Comparison of ENCODE assay signal across 25 mouse cellular contexts in the genomic region with DNA sequence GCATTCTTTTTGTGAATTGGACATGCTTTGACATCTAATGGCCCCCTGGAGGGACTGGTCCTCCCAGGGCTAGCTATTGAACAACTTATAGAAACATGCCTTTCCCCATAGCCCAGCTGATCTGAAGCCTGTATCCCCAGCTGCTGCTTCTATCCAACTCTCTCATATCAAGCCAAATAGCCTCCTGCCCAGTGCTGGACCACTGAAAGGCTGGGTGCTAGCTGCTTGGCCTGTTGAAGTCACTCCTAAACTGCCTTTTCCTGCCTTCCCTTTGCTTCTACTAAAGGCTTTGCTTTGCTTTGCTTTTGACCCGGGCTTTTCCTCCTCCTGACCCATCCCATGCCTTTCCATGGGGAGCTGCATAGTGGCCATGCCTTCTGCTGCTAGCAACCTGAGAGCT. TPM values are rescaled to one million over a fixed set of nuclear protein-coding genes. Genes with fewer than 3 reads are reported as not detected.
"Had no signal": no experiment of that assay in that cellular context is flagged by ENCODE, and none has a peak within 500 bp of the region (broad histone marks: within the 10 kb centered on the region; RNA-seq: fewer than 3 reads in every experiment).

No protein-coding gene starts in this region.

- ATAC-seq: intestine, postnatal 0 days; midbrain, embryonic 15.5 days had no signal

- H3K4me3 ChIP-seq: layer of hippocampus, adult 2 months; limb, embryonic 10.5 days; limb, embryonic 13.5 days; lung, embryonic 15.5 days; megakaryocyte, embryonic 14.5 days; midbrain, embryonic 10.5 days; midbrain, embryonic 15.5 days; neural tube, embryonic 12.5 days; neural tube, embryonic 15.5 days had no signal

- H3K4me1 ChIP-seq: limb, embryonic 10.5 days; limb, embryonic 13.5 days; lung, embryonic 15.5 days; megakaryocyte, embryonic 14.5 days; midbrain, embryonic 15.5 days; neural tube, embryonic 12.5 days; neural tube, embryonic 15.5 days had no signal

- DNase-seq: kidney, adult 2 months; kidney, postnatal 25 days; layer of hippocampus, adult 9-11 months; lung, postnatal 10 days; lung, postnatal 36 days; right cerebral cortex, adult 18-20 months; right cerebral cortex, postnatal 14 days; right cerebral cortex, postnatal 4 days; thymus, postnatal 36 days had no signal

- H3K27ac ChIP-seq: kidney, postnatal 0 days; layer of hippocampus, adult 2 months; limb, embryonic 10.5 days; limb, embryonic 13.5 days; lung, embryonic 15.5 days; midbrain, embryonic 10.5 days; midbrain, embryonic 15.5 days; neural tube, embryonic 12.5 days; neural tube, embryonic 15.5 days; stomach, postnatal 0 days had no signal

- H3K36me3 ChIP-seq: limb, embryonic 10.5 days; limb, embryonic 13.5 days; lung, embryonic 15.5 days; midbrain, embryonic 10.5 days; midbrain, embryonic 15.5 days; neural tube, embryonic 12.5 days; neural tube, embryonic 15.5 days had no signal

- H3K27me3 ChIP-seq: limb, embryonic 13.5 days; lung, embryonic 15.5 days; midbrain, embryonic 15.5 days; neural tube, embryonic 12.5 days; neural tube, embryonic 15.5 days had no signal

- H3K9ac ChIP-seq: limb, embryonic 13.5 days; lung, embryonic 15.5 days; midbrain, embryonic 15.5 days; neural tube, embryonic 12.5 days; neural tube, embryonic 15.5 days had no signal

- H3K4me2 ChIP-seq: limb, embryonic 13.5 days; lung, embryonic 15.5 days; midbrain, embryonic 15.5 days; neural tube, embryonic 12.5 days; neural tube, embryonic 15.5 days had no signal

- H3K9me3 ChIP-seq: limb, embryonic 10.5 days; limb, embryonic 13.5 days; lung, embryonic 15.5 days; megakaryocyte, embryonic 14.5 days; midbrain, embryonic 10.5 days; neural tube, embryonic 12.5 days; neural tube, embryonic 15.5 days had no signal

RNA-seq across cellular contexts. Expression of gene Gpr6, which starts 47.7 kb away (rescaled TPM):
- total RNA-seq: liver, adult 2 months had no signal
- polyA plus RNA-seq: intestine, postnatal 0 days; kidney, adult 2 months; kidney, embryonic 14.5 days; kidney, postnatal 0 days; limb, embryonic 10.5 days; limb, embryonic 13.5 days; liver, adult 2 months; lung, embryonic 15.5 days; midbrain, embryonic 10.5 days; neural tube, embryonic 12.5 days; stomach, embryonic 14.5 days; urinary bladder, adult 2 months had no signal
